Mouse (Mus musculus): ENCODE measurements around the gene Ube4a. TPM values are rescaled to one million over a fixed set of nuclear protein-coding genes. Genes with fewer than 3 reads are reported as not detected.

Ube4a gene
- polyA plus RNA-seq, 2 experiments = 7.6 to 11.6 TPM

DNA sequence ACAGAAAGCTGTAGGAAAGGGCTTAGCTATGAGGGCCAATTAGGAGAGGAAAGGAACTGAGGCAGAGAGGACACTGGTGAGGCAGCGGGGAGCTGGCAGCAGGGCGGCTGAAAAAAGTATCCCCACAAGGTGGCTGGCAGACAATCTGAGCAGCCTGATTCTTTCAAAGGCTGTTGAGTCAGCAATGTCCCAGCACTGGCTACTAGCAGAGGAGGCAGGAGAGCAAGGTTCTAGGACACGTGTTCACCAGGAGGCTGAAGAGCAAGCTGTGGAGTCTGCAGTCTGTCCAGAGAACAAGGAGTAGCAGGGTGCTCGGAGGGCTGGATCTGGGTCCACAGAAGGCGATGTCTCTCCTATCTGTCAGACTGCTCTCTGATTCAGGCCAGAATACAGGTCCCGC, 33.8 kb upstream of the Ube4a start:
- H3K27ac ChIP-seq = no peak overlapping the region
- H3K36me3 ChIP-seq (replicated peaks; ENCODE audit: control insufficient read depth, insufficient read depth, low read depth) = no peaks in the 10 kb centered on the region
- no peaks in the 10 kb centered on the region for H3K9me3 ChIP-seq (ENCODE audit: control insufficient read depth, low read length)
- H3K27me3 ChIP-seq (ENCODE audit: control insufficient read depth, insufficient read depth, low read length) = no peaks in the 10 kb centered on the region
- ATAC-seq (ENCODE audit: insufficient read depth) (no peak), DNase-seq (ENCODE audit: low read depth in 3 of 3, low spot score in 3 of 3) (no peak)
- WGBS (ENCODE audit: insufficient replicate concordance) = 56% methylated on average over 6 of the region's 6 CpGs
- H3K4me1 ChIP-seq (replicated peaks; ENCODE audit: control insufficient read depth in 2 of 2, insufficient read depth in 2 of 2, low read length in 1 of 2) = no peaks in the 10 kb centered on the region
- H3K9ac ChIP-seq (replicated peaks) = no peak overlapping the region
- TF ChIP-seq EP300 (IDR thresholded peaks at IDR 0.05; ENCODE audit: low read depth) (no peak), CTCF (IDR thresholded peaks at IDR 0.05; ENCODE audit: low read depth) (no peak)
- no peak overlapping the region for H3K4me2 ChIP-seq (ENCODE audit: low read depth)
- no peak overlapping the region for H3K4me3 ChIP-seq (ENCODE audit: insufficient read depth in 1 of 2, low read depth in 2 of 2, low read length in 2 of 2)

DNA sequence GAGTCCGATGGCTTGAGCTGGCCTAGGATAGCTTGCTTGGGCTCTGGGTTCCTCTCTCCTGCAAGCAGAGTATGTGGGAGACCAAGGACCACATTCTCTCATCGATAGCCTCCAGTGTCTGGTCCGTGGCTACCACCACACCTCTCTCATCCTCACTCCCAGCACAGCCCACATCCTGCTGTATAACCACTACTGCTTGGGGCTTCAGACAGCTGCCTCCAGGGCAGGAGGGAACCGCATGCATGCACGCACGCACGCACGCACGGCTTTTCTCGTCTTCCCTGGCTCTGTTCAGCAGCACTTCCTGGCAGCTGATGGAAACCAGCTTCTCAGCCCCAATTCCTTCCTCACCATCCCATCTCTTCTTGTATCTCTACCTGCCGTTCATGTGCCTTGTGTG, 32.7 kb upstream of the Ube4a start:
- WGBS (ENCODE audit: insufficient replicate concordance) = 49% methylated on average over 11 of the region's 11 CpGs
- DNase-seq (ENCODE audit: low read depth in 3 of 3, low spot score in 3 of 3) (no peak), ATAC-seq (ENCODE audit: insufficient read depth) (no peak)
- H3K9me3 ChIP-seq (ENCODE audit: control insufficient read depth, low read length) = no peaks in the 10 kb centered on the region
- H3K9ac ChIP-seq (replicated peaks) = no peak overlapping the region
- H3K4me3 ChIP-seq (ENCODE audit: insufficient read depth in 1 of 2, low read depth in 2 of 2, low read length in 2 of 2) = no peak overlapping the region
- no peak for TF ChIP-seq EP300 (IDR thresholded peaks at IDR 0.05; ENCODE audit: low read depth)
- no peak for TF ChIP-seq CTCF (IDR thresholded peaks at IDR 0.05; ENCODE audit: low read depth)
- no peaks in the 10 kb centered on the region for H3K27me3 ChIP-seq (ENCODE audit: control insufficient read depth, insufficient read depth, low read length)
- H3K36me3 ChIP-seq (replicated peaks; ENCODE audit: control insufficient read depth, insufficient read depth, low read depth) = no peaks in the 10 kb centered on the region
- H3K4me1 ChIP-seq (replicated peaks; ENCODE audit: control insufficient read depth in 2 of 2, insufficient read depth in 2 of 2, low read length in 1 of 2) = no peaks in the 10 kb centered on the region
- H3K4me2 ChIP-seq (ENCODE audit: low read depth) = no peak overlapping the region
- no peak overlapping the region for H3K27ac ChIP-seq

DNA sequence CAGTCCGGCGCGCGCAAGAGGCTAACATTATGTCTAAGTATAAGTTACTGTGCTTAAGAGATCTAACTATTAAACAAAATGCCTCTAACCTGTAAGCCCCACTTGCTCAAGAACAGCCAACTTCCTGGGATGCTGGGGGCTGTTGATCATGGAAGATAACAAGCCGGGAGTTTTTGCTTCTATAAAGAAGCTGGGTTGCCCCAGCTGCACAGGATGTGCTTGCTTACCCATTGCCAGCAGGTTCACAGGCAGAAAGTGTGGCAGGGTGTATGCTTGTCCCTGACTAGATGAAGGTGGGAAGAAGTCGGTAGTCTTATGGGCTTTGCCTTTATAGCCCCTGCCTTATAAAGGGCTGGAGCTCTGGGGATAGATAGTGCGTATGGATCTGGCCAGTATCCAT, 31.2 kb upstream of the Ube4a start:
- DNase-seq (ENCODE audit: low read depth in 3 of 3, low spot score in 3 of 3) (no peak), ATAC-seq (ENCODE audit: insufficient read depth) (no peak)
- no peaks in the 10 kb centered on the region for H3K27me3 ChIP-seq (ENCODE audit: control insufficient read depth, insufficient read depth, low read length)
- no peaks in the 10 kb centered on the region for H3K36me3 ChIP-seq (replicated peaks; ENCODE audit: control insufficient read depth, insufficient read depth, low read depth)
- no peak overlapping the region for H3K9ac ChIP-seq (replicated peaks)
- H3K27ac ChIP-seq = no peak overlapping the region
- H3K9me3 ChIP-seq (ENCODE audit: control insufficient read depth, low read length) = no peaks in the 10 kb centered on the region
- TF ChIP-seq EP300 (IDR thresholded peaks at IDR 0.05; ENCODE audit: low read depth) (no peak), CTCF (IDR thresholded peaks at IDR 0.05; ENCODE audit: low read depth) (no peak)
- H3K4me1 ChIP-seq (replicated peaks; ENCODE audit: control insufficient read depth in 2 of 2, insufficient read depth in 2 of 2, low read length in 1 of 2) = no peaks in the 10 kb centered on the region
- 81% methylated on average over 7 of the region's 7 CpGs for WGBS (ENCODE audit: insufficient replicate concordance)
- H3K4me3 ChIP-seq (ENCODE audit: insufficient read depth in 1 of 2, low read depth in 2 of 2, low read length in 2 of 2) = no peak overlapping the region
- no peak overlapping the region for H3K4me2 ChIP-seq (ENCODE audit: low read depth)

DNA sequence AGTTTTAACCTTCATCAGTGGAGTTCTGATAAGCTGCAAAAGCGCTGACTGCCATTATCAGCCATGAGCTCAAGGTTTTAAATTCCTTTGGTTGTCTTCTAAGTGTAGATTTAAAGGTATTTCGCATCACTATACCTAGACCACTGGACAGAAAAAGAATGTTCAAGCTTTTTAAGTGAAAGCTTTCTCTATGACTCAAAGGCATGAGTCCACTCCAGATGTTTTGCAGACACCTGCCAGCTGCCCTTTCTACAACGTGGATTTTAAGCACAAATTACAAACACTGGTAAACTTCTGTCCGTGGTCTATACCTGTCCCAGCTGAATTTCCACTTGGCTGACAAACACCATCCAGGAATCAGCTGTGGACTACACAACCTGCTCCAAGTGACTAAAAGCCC, 29.6 kb upstream of the Ube4a start:
- Histone ChIP-seq H3K36me3 (replicated peaks; ENCODE audit: control insufficient read depth, insufficient read depth, low read depth) (no peaks in the 10 kb centered on the region), H3K27me3 (ENCODE audit: control insufficient read depth, insufficient read depth, low read length) (no peaks in the 10 kb centered on the region), H3K4me1 (replicated peaks; ENCODE audit: control insufficient read depth in 2 of 2, insufficient read depth in 2 of 2, low read length in 1 of 2) (no peaks in the 10 kb centered on the region), H3K4me3 (ENCODE audit: insufficient read depth in 1 of 2, low read depth in 2 of 2, low read length in 2 of 2) (no peak overlapping the region), H3K9ac (replicated peaks) (no peak overlapping the region), H3K27ac (no peak overlapping the region), H3K9me3 (ENCODE audit: control insufficient read depth, low read length) (no peaks in the 10 kb centered on the region), H3K4me2 (ENCODE audit: low read depth) (no peak overlapping the region)
- DNase-seq (ENCODE audit: low read depth in 3 of 3, low spot score in 3 of 3) (no peak), ATAC-seq (ENCODE audit: insufficient read depth) (no peak)
- no peak for TF ChIP-seq EP300 (IDR thresholded peaks at IDR 0.05; ENCODE audit: low read depth)
- no peak for TF ChIP-seq CTCF (IDR thresholded peaks at IDR 0.05; ENCODE audit: low read depth)
- 62% methylated on average over 4 of the region's 4 CpGs for WGBS (ENCODE audit: insufficient replicate concordance)

DNA sequence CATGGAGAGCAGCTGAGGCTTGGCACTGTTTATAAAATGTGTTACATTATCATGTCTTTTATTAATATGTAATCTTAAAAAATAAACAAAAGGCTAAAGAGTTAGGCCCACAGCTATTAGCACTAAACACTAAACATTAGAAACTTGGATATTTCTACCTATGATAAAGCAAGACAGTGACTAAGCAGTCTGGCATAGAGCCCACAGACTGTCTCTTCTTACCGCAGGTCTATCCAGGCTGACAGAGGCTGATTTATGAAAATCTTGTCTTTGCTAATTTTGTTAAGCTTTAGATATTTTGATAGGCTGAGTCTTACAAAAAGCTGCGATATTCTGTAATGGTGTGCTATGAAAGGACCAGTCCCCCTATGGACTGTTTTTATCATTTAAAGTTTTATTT, 27.9 kb upstream of the Ube4a start:
- no peak for DNase-seq (ENCODE audit: low read depth in 3 of 3, low spot score in 3 of 3)
- TF ChIP-seq EP300 (IDR thresholded peaks at IDR 0.05; ENCODE audit: low read depth) (no peak), CTCF (IDR thresholded peaks at IDR 0.05; ENCODE audit: low read depth) (no peak)

DNA sequence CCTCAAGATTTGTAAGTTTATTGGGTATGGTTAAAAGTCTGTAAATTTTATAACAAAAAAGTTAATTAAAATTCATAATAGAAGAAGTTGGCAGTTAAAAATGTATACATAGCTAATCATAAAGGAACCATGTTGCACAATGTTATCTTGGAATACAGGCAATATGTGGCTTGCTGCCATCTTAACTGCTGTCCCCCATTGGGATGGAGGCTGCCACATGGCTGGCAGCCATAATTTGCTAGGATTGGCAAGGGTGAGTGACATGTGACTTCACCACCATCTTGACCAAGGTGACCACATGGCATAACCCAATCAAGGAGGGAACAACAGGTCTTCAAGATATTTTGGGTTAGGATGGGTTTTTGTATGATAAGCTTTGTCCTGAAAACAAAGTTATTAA, 26.9 kb upstream of the Ube4a start:
- ATAC-seq (ENCODE audit: insufficient read depth) = no peak
- no peak for DNase-seq (ENCODE audit: low read depth in 3 of 3, low spot score in 3 of 3)
- TF ChIP-seq EP300 (IDR thresholded peaks at IDR 0.05; ENCODE audit: low read depth) = no peak
- no peak for TF ChIP-seq CTCF (IDR thresholded peaks at IDR 0.05; ENCODE audit: low read depth)

More for the DNA sequence above, 27.9 kb upstream of the Ube4a start:
- Histone ChIP-seq H3K4me3 (ENCODE audit: insufficient read depth in 1 of 2, low read depth in 2 of 2, low read length in 2 of 2) (no peak overlapping the region), H3K36me3 (replicated peaks; ENCODE audit: control insufficient read depth, insufficient read depth, low read depth) (no peaks in the 10 kb centered on the region), H3K9ac (replicated peaks) (no peak overlapping the region), H3K9me3 (ENCODE audit: control insufficient read depth, low read length) (no peaks in the 10 kb centered on the region), H3K4me1 (replicated peaks; ENCODE audit: control insufficient read depth in 2 of 2, insufficient read depth in 2 of 2, low read length in 1 of 2) (no peaks in the 10 kb centered on the region), H3K27ac (no peak overlapping the region), H3K4me2 (ENCODE audit: low read depth) (no peak overlapping the region), H3K27me3 (ENCODE audit: control insufficient read depth, insufficient read depth, low read length) (no peaks in the 10 kb centered on the region)
- no peak for ATAC-seq (ENCODE audit: insufficient read depth)
- 57% methylated on average over 2 of the region's 2 CpGs for WGBS (ENCODE audit: insufficient replicate concordance)

More for the DNA sequence above, 26.9 kb upstream of the Ube4a start:
- no peaks in the 10 kb centered on the region for H3K36me3 ChIP-seq (replicated peaks; ENCODE audit: control insufficient read depth, insufficient read depth, low read depth)
- H3K4me2 ChIP-seq (ENCODE audit: low read depth) = no peak overlapping the region
- no peaks in the 10 kb centered on the region for H3K9me3 ChIP-seq (ENCODE audit: control insufficient read depth, low read length)
- no peaks in the 10 kb centered on the region for H3K27me3 ChIP-seq (ENCODE audit: control insufficient read depth, insufficient read depth, low read length)
- no peaks in the 10 kb centered on the region for H3K4me1 ChIP-seq (replicated peaks; ENCODE audit: control insufficient read depth in 2 of 2, insufficient read depth in 2 of 2, low read length in 1 of 2)
- H3K4me3 ChIP-seq (ENCODE audit: insufficient read depth in 1 of 2, low read depth in 2 of 2, low read length in 2 of 2) = no peak overlapping the region
- H3K9ac ChIP-seq (replicated peaks) = no peak overlapping the region
- H3K27ac ChIP-seq = no peak overlapping the region

Measured in liver, embryonic 14.5 days (tissue).